Mouse (Mus musculus): ENCODE results near the gene Med29.
A peak's percentile ranks its signal among the peaks of the same experiment; 100 is the strongest.
"Not testable (repeated sequence)": the region's sequence is repeated elsewhere in the genome, so short reads cannot be mapped to it uniquely, and the experiment has no call there.

The Med29 gene

DNA sequence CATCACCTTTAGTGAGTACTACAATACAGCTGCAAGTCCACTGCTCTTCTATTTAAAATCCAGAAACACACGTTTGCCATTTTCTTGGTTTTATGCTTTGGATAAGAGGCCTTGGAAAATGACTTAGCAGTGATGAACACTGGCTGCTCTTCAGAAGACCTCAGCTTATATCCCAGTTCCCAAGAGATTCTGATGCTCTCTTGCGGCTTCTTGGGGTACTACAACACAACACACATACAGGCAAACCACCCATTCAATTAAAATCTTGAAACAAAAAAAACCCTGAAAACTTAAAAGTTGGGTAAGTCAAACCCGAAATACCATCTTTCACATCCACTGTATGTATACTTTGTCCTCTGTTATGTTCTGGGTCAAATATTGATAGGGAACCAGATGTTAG lies 5.5 kb upstream of the Med29 start:
- DNase-seq (ENCODE audit: low spot score) = no peak

DNA sequence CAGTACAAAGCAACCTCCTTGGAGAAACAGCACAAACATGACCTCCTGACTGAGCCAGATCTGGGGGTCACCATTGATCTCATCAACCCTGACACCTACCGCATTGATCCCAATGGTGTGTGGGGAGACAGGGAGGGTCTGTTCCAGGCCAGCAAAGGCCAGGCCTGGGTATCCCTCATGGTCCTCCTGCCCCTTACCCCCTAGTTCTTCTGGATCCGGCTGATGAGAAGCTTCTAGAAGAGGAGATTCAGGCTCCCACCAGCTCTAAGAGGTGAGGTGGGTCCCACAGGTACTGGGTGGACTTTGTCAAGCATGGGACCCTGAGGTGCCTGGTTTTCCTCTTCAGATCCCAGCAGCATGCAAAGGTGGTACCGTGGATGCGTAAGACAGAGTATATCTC lies 2.9 kb upstream of the Med29 start:
- DNase-seq (ENCODE audit: low spot score) = no peak

DNA sequence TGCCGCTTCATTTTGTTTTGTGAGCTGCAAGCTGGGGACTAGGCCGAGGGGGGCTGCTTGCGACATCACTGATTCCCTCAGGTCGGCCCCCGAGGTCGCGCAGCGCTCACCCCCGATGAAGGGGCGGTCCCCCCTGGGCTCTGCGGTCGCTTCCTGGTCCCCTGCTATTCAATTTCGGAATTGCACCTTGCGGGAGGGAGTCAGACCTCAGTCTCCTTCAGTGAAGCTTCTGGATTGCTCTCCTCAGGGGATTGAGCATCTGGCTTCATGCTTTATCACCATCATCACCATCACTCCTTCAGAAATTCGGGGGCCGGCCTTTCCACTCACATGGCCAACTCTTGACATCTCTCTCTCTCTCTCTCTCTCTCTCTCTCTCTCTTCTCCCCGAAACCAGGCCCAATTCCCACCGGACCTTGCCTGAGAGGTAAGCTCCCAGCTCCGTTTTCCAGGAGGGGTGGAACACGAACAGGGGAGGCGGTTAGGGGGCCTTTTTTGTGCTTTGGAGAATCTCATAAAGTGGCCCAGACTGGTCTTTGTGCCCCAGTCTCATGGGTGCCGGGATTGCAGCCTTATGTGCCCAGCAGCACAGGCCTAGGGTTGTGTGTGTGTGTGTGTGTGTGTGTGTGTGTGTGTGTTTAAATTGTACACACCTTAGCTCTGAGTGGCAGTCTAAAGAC lies 904 bp upstream of the Med29 start:
- DNase-seq (ENCODE audit: low spot score) = no peak

DNA sequence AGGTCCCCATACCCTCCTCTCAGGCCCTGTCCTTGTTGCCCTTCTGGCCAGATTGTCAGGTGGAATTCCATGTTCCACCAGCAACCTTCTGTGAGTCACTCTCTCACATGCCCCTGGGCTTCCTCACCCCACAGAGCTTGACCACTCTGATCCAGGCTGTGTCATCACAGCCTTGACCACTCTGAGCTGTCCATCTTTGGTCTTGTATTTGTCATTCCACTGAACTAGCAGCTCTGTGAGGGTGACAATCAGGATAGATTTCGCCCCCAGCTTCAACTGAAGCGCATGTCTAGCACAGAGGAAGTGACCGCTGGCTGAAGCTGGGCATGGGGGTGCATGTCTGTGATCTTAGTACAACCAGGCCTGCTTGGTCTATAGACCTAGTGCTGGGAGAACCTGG lies 2.2 kb downstream of the Med29 start:
- no peak for DNase-seq (ENCODE audit: low spot score)

DNA sequence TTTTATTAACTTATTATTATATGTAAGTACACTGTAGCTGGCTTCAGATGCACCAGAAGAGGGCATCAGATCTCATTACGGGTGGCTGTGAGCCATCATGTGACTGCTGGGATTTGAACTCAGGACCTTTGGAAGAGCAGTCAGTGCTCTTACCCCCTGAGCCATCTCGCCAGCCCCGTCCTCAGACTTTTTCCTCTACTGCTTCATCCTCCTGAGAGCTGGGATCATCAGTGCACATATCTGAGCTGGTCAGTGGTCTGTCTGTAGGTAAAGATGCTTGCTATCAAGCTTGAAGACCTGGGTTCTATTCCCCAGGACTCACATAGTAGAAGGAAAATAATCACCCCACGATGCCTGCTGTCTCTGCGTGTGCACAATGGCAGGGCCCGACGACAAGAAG lies 5.1 kb downstream of the Med29 start:
- DNase-seq (ENCODE audit: low spot score) = not testable (repeated sequence)

DNA sequence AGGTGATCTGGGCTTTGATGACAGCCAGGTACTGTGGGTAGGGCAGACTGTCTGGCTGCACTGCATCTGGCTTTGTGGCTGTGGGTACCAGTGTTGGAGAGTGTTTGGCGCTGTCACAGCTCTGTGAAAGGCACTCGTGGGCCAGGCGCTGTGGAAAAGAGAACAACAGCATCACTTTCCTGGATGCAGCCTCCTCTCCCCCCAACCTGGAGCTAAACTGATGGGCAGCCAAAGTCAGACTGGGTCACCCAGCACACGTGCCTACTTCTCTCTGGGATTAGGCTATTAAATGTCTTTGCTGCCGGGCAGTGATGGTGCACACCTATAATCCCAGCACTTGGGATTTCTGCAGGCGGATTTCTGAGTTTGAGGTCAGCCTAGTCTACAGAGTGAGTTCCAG lies 5.6 kb downstream of the Med29 start:
- DNase-seq (ENCODE audit: low spot score) = not testable (repeated sequence)

DNA sequence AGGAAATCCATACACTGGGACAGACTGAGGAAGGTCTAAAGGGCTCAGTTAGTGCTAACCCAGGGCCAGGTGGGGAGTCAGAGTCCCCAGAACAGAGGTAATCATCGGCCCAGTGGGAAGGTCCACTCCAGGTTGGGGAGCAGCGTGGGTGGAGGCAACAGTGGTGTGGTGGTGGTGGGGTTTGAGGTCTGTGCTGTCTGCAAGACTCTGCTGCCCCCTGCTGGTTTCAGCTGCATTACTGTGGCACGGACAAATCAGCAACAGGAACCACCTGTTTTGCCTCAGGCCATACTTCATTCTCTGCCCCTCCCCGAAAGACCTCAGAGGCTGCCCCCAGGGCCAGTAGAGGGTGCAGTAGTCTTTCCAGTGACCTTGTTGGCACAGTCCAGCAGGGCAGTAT lies 6.0 kb downstream of the Med29 start:
- peak; percentile 84 for DNase-seq (ENCODE audit: low spot score)

DNA sequence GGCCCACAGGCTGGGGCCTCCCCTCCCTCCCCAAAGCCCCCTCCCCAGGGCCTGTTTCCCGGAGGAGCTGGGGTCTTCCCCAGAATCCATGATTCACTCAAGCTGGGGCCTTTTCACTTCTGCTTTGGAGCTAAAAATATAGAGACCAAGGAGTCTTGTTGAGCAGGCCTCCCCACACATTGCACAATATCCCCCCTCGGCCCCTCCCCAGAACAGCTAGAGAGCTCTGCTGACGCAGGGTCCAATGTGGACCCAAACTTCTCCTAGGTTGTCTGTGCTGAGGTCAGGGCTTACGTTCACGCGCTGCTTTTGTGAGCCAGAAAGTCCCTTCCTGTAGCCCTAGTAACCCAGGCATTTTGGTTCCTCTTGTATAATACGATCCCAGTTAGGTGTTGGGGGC lies 6.5 kb downstream of the Med29 start:
- no peak for DNase-seq (ENCODE audit: low spot score)

DNA sequence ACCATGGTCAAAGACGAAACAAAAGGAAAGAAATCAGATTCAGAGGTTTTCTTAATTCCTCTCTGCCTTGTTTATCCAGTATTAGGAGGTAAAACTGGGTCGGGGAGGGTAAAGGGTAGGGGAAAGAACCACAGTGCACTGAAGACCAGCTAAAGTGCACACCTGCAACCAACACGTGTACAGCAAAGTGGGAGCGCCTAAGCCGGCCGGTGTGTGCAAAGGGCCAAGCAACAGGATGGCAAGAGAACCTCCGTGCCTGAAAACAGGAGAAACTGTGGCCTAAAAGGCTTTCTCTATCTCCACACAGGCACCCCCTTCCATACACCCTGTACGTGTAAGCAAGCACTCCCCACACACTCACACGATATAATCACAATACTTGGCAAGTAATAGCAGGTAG lies 7.3 kb downstream of the Med29 start:
- no peak for DNase-seq (ENCODE audit: low spot score)

DNA sequence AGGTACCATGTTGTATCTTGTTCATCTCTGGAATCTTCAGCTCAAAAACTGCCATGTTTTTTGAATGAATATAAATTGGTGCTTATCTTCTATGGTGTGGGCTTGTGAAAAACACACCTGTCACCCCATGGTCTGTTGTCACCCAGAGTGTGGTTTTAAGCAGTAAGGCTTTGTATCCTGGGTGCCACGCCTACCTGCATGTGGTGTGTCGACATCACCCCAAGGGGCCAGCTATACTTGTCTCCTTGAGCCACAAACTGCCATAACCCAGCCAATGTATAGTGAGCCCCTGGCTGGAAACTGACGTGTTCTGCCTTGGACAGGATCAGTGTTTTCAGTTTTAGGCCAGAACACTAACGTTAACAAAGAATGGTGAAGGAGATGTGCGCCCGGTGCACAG lies 8.3 kb downstream of the Med29 start:
- no peak for DNase-seq (ENCODE audit: low spot score)

DNA sequence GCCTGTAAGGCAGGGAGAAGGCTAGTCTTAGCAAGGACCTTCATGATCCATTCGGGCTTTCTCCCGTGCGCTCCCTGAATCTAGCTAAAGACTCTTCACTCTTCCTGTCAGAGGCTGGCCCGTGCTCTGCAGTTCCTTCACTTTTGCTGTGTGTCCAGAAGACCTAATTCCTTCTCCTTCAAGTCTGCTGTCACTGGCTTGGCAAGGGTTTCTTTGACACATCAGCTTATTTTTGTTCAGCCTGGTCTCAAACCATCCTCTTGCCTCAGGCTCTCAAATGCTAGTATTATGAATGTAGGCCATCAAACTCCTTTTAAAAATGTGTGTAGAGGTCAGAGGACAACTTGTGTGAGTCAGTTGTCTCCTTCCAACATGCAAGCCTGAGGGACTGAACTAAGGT lies 8.9 kb downstream of the Med29 start:
- DNase-seq (ENCODE audit: low spot score) = no peak

DNA sequence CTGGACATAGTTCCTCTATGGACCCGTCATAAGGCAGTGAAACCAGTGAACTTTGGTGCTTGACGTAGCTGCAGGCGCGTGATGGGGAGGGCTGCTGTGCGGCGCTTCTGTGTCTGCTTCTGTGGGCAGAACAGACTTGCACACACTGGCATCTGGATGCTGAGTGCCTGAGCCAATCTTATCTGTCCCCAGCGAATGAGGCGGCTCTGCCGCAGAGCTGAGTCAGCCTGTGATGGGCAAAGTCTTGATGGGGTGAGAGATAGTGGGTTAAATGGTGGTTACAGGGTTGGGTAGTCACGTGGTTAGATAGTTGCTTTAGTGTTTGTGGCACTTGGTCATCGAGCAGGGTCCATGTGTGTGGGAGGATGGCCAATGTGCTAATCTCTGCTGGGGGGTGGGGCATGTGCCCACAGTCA lies 9.5 kb downstream of the Med29 start:
- no peak for DNase-seq (ENCODE audit: low spot score)

DNA sequence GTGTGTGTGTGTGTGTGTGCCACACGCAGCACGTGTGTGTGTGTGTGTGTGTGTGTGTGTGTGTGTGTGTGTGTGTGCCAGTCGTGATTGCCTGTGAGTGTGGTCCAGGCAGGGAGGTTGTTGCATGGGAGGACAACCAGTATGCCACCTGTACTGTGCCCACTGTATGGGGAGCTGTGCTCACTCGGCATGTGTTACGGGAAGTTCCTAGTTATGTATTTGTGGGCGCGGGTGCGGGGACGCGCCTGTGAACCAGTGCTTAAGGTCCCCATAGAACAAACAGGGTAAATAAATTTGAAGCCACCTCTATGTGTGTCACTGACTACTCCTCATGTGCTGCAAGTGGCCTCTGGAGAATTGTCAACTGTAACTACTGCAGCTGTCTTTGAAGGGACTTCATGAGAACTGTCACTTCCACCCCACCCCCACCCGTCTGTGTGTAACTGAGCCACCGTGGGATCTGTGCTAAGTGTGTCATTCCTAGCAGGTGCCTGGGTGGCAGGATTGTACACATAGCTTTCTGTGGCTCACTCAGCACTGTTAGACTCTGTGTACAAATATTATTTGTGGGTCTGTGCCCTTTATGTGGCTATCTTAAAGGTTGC lies 10.1 kb downstream of the Med29 start:
- no peak for DNase-seq (ENCODE audit: low spot score)

DNA sequence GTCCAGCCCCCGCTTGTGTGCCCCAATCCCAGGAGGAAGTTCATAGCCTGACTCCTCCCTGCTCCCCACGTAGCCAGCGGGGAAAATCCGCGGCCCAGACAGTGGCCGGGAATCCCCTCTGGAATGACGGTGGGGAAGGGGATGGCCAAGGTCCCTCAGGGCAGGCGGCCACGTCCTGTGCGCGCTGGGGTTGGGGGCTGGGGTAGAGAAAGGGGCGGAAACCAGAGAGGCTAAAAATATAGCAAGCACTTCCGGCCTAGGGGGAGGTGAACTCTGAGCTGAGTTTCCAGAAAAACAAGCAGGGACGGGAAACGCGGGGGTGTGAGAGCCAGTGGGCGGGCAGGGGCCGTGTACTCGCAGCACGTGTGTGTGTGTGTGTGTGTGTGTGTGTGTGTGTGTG lies 10.6 kb downstream of the Med29 start:
- peak; percentile 72 for DNase-seq (ENCODE audit: low spot score)

DNA sequence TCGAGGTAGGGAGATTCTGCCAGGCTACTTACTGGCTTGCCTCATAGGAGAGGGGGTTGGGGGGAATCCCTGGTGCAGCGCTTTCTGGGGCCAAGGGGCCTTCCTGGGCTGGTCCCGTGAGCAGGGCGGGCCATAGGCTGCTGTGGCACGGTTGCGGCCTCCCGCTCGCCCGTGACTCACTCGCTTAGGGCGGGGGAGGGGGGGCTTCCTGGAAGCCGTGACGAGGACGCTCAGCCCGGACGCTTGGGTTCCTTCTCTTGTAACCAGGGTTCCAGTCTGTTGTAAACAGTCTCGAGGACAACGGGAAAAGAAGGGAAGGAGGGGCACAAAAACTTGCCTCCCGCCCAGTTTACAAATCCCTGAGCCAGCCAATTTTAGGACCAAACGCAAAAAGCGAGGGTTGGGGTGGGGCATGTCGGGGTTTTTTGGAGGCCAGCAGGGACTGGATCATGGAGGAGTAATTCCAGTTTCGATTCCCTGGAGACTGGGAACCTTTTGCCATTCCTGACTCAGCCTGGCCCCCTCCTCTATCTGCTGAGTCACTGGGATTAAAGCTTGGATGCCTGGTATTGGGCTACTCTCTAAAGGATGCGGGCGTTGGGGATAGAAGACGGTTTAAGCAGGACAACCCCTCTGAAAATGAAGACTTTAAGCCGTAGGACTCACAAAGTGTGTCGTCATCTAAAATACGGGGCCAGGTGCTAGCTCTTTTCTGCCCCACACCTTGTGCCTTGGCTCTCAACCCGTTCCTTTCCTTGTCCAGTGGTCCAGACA lies 11.3 kb downstream of the Med29 start:
- DNase-seq (ENCODE audit: low spot score) = peak; percentile 64

DNA sequence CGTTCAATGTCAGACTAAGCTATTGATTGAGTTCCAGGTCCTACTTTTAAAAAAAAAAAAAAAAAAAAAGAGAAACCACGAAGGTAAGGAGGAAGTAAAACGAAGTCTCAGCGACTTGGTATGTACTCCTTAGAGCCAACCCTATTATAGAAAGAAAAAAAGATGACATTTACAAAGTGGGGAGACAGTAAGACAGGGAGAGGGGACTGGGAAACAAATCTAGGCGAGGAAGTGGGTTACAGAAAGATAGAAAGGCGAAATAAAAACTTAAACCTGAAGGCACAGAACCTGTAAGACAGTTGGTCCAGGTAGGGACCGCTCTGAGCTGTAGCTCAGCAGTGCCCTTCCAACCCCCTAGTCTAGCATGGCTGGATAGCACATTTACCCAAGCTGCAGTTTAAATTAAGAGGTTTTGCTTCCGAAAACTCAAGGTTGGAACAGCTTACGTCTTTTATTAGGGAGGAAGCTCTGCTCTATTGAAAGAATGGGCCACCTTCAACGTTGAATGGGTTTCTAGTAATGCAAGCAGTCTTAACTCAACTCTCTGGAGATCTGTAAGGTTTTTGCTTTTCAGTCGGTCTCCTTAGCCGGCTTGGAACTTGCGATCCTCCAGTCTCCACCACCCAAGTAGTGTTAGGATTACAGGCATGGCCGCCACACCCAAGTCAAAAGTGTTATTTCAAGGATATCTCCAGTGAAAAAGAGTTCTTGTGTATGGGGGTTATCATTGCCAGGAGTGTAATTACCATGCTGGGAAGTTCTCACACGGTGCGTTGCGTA lies 12.1 kb downstream of the Med29 start, which contains the start of gene Zfp36:
Gene Zfp36, minus strand, starts transcription at position 17 of the 780 bp plus-strand sequence.
- no peak for DNase-seq (ENCODE audit: low spot score)

DNA sequence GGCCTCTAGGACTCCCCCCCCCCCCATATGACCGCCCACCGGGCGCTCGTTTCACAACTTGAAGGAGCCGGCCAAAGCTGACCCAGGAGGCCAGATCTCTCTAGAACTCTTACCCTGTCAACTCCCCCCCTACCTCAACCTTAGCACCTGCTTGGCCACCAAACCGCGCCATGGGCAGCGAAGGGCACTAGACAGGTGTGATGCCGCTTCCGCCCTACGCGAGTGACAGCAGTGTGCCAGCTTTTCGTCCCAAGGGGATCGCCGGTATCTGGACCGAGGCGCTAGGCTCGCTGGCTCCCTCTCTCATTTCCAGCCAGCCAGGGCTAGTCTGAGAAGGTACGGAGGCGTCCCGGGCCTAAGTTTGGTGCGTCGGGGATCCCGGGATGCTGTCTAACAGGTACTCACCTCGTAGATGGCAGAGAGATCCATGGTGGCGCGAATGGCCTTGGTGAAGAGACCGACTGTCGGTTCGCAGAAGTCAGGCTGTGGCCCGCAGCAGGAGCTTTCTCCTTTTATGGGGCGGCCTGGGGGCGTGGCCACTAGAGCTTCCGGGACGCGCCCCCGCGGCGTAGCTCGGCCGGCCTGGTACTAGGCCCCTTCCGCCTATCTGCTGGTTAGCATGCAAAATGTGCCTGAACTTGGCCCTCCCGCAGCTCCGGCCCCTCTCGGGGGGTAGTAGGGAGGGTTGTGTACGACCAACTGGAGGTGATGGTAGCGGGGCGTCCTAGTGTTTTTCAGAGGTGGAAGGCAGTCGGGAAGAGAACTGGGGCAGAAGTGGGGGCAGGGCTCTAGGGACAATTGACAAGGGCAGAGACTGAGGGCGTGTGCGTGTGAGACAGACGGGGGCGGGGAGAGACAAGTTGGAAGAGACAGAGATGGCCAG lies 13.5 kb downstream of the Med29 start:
- DNase-seq (ENCODE audit: low spot score) = peak; percentile 93

DNA sequence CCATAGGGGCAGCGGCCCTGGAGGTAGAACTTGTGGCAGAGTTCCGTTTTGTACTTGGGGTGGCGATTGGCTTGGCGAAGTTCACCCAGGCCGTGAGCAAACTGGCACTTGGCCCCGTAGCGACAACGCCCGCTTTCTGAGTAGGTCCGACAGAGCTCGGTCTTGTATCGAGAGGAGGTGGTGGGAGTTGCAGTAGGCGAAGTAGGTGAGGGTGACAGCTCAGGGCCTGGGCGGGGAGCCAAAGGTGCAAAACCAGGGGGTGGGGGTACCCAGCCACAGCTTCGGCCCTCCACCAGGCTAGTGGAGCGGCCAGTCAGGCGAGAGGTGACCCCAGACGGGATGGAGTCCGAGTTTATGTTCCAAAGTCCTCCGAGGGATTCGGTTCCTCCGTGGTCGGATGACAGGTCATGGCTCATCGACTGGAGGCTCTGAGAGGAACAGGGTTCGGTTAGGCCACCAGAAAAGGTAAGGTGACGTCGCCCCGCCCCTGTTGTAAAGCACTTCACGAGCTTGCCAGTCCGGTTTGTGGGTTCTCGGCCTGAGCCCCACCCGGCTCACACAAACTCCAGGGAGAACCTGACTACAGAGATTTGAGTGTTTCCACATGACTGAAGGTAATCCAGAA lies 14.3 kb downstream of the Med29 start:
- no peak for DNase-seq (ENCODE audit: low spot score)

DNA sequence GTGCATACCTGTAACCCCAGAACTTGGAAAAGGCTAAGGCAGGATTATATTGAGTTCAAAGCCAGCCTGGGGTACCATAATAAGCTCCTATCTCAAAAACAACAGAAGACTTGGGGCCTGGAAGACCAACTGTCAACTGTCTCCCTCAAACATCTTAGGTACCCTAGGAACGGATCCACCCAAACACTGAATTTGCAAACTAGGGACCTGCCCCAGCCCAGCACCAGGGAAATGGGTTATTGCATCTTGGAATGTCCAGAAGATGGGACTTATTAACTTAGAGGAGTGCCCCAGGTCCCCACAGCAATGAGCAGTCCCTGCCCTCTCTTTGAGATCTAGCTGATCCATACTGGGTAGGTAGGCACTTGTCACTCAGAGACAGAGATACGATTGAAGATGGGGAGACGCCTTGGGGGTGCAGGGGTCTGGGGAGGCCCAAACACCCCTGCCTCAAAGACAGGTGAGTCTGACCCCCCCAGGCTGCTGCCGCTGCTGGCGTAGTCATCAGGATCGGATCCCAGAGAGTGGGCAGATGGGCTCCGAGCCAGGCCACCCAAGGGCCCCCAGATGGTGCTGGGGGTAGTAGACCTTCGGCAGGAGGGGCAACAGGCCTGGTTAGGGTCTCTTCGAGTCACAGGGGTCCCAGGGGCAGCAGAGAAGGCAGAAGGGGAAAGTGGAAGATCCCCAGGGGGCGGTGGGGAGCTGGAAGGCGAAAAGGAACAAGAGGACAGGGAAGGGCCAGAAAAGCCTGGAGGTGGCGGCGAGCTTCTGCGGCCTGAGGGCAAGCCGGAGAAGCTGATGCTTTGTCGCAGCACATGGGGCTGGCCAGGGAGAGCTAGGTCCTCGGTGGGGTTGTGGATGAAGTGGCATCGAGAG lies 15.1 kb downstream of the Med29 start:
- no peak for DNase-seq (ENCODE audit: low spot score)

Measured in ovary, postnatal 14 days (tissue).